Comparison of ENCODE assay signal across 37 mouse cellular contexts in genomic region chr7:45750162-45750561, GRCm38 (mm10). TPM values are rescaled to one million over a fixed set of nuclear protein-coding genes. Genes with fewer than 3 reads are reported as not detected.
A peak's percentile ranks its signal among the peaks of the same experiment; 100 is the strongest.
DNase-seq lines count a peak whose midpoint lies in the region; ATAC-seq lines count a peak whose summit lies in the region.
"Had no signal": no experiment of that assay in that cellular context is flagged by ENCODE, and none has a peak within 500 bp of the region (broad histone marks: within the 10 kb centered on the region; RNA-seq: fewer than 3 reads in every experiment).

No protein-coding gene starts in this region.

- H3K4me3 ChIP-seq in kidney, embryonic 14.5 days (ENCODE audit: low read length), result no peak overlapping the region
- no peak overlapping the region for H3K4me3 ChIP-seq in intestine, embryonic 16.5 days (ENCODE audit: low read length)
- H3K4me3 ChIP-seq in forebrain, embryonic 16.5 days (replicated peaks; ENCODE audit: low read length), result no peak overlapping the region
- H3K4me3 ChIP-seq in midbrain, embryonic 10.5 days, result no peak overlapping the region
- H3K4me3 ChIP-seq: embryonic facial prominence, embryonic 12.5 days; heart, embryonic 10.5 days; heart, embryonic 15.5 days; layer of hippocampus, adult 2 months; limb, embryonic 13.5 days; liver, embryonic 13.5 days; neural tube, embryonic 15.5 days had no signal

- H3K27me3 ChIP-seq in kidney, embryonic 14.5 days (ENCODE audit: control insufficient read depth, insufficient read depth, low read length), result no peaks in the 10 kb centered on the region
- no peaks in the 10 kb centered on the region for H3K27me3 ChIP-seq in intestine, embryonic 16.5 days (replicated peaks; ENCODE audit: control insufficient read depth, insufficient read depth, low read length)
- H3K27me3 ChIP-seq in forebrain, embryonic 16.5 days (replicated peaks; ENCODE audit: control insufficient read depth, insufficient read depth, low read length), result no peaks in the 10 kb centered on the region
- no peaks in the 10 kb centered on the region for H3K27me3 ChIP-seq in midbrain, embryonic 10.5 days (ENCODE audit: low read depth, poor library complexity, severe bottlenecking)
- H3K27me3 ChIP-seq: embryonic facial prominence, embryonic 12.5 days; heart, embryonic 15.5 days; limb, embryonic 13.5 days; liver, embryonic 13.5 days; neural tube, embryonic 15.5 days had no signal

- H3K27ac ChIP-seq in kidney, embryonic 14.5 days (ENCODE audit: low read depth, low read length), result no peak overlapping the region
- H3K27ac ChIP-seq in intestine, embryonic 16.5 days (ENCODE audit: low read length), result no peak overlapping the region
- H3K27ac ChIP-seq in forebrain, embryonic 16.5 days (ENCODE audit: low read length), result no peak overlapping the region
- no peak overlapping the region for H3K27ac ChIP-seq in midbrain, embryonic 10.5 days (replicated peaks)
- H3K27ac ChIP-seq: embryonic facial prominence, embryonic 12.5 days; heart, embryonic 10.5 days; heart, embryonic 15.5 days; layer of hippocampus, adult 2 months; limb, embryonic 13.5 days; liver, embryonic 13.5 days; neural tube, embryonic 15.5 days had no signal

- H3K36me3 ChIP-seq in kidney, embryonic 14.5 days (ENCODE audit: control insufficient read depth, insufficient read depth, low read length), result no peaks in the 10 kb centered on the region
- H3K36me3 ChIP-seq in intestine, embryonic 16.5 days (ENCODE audit: control insufficient read depth, insufficient read depth, low read length), result no peaks in the 10 kb centered on the region
- no peaks in the 10 kb centered on the region for H3K36me3 ChIP-seq in forebrain, embryonic 16.5 days (ENCODE audit: control insufficient read depth, insufficient read depth)
- H3K36me3 ChIP-seq in midbrain, embryonic 10.5 days, result no peaks in the 10 kb centered on the region
- H3K36me3 ChIP-seq: embryonic facial prominence, embryonic 12.5 days; heart, embryonic 10.5 days; heart, embryonic 15.5 days; limb, embryonic 13.5 days; liver, embryonic 13.5 days; neural tube, embryonic 15.5 days had no signal

- H3K4me2 ChIP-seq in kidney, embryonic 14.5 days (replicated peaks; ENCODE audit: low read depth, low read length), result no peak overlapping the region
- H3K4me2 ChIP-seq in intestine, embryonic 16.5 days (ENCODE audit: low read depth, low read length), result no peak overlapping the region
- H3K4me2 ChIP-seq in forebrain, embryonic 16.5 days (ENCODE audit: low read length), result no peak overlapping the region
- H3K4me2 ChIP-seq: embryonic facial prominence, embryonic 12.5 days; heart, embryonic 15.5 days; liver, embryonic 13.5 days; neural tube, embryonic 15.5 days had no signal

- no peak overlapping the region for H3K9ac ChIP-seq in kidney, embryonic 14.5 days (ENCODE audit: low read depth, low read length)
- no peak overlapping the region for H3K9ac ChIP-seq in intestine, embryonic 16.5 days (ENCODE audit: low read depth, low read length)
- H3K9ac ChIP-seq in forebrain, embryonic 16.5 days (replicated peaks; ENCODE audit: low read depth, low read length), result no peak overlapping the region
- H3K9ac ChIP-seq: embryonic facial prominence, embryonic 12.5 days; heart, embryonic 15.5 days; limb, embryonic 13.5 days; liver, embryonic 13.5 days; neural tube, embryonic 15.5 days had no signal

- H3K9me3 ChIP-seq in kidney, embryonic 14.5 days (ENCODE audit: control insufficient read depth, low read length), result peaks cover 4% of the 10 kb centered on the region; the same call in 1 of the 2 replicates
- H3K9me3 ChIP-seq in intestine, embryonic 16.5 days (ENCODE audit: control insufficient read depth, low read length), result no peaks in the 10 kb centered on the region; the same call in 1 of the 2 replicates
- H3K9me3 ChIP-seq in forebrain, embryonic 16.5 days (ENCODE audit: control insufficient read depth, low read length), result no peaks in the 10 kb centered on the region
- peaks cover 8% of the 10 kb centered on the region; the same call in 1 of the 2 replicates for H3K9me3 ChIP-seq in midbrain, embryonic 10.5 days (replicated peaks)
- H3K9me3 ChIP-seq: heart, embryonic 15.5 days; liver, embryonic 13.5 days; neural tube, embryonic 15.5 days had no signal

- H3K4me1 ChIP-seq in kidney, embryonic 14.5 days (ENCODE audit: control insufficient read depth, insufficient read depth, low read length), result peaks cover 8% of the 10 kb centered on the region
- H3K4me1 ChIP-seq in intestine, embryonic 16.5 days (ENCODE audit: control insufficient read depth, insufficient read depth, low read length), result peaks cover 12% of the 10 kb centered on the region
- peaks cover 4% of the 10 kb centered on the region for H3K4me1 ChIP-seq in forebrain, embryonic 16.5 days (replicated peaks; ENCODE audit: control insufficient read depth, insufficient read depth, low read length)
- peaks cover 7% of the 10 kb centered on the region; the same call in 1 of the 2 replicates for H3K4me1 ChIP-seq in midbrain, embryonic 10.5 days

- no peak for ATAC-seq in kidney, embryonic 14.5 days (ENCODE audit: low FRiP score, low TSS enrichment)
- peak; percentile 23; the same call in 1 of the 2 replicates for ATAC-seq in intestine, embryonic 16.5 days
- ATAC-seq in forebrain, embryonic 16.5 days, result no peak
- ATAC-seq: forebrain, embryonic 14.5 days; hindbrain, embryonic 16.5 days; lung, postnatal 0 days had no signal

- 66% methylated on average over 9 of the region's 9 CpGs for WGBS in kidney, embryonic 14.5 days
- 51% methylated on average over 9 of the region's 9 CpGs for WGBS in intestine, embryonic 16.5 days
- 74% methylated on average over 9 of the region's 9 CpGs for WGBS in forebrain, embryonic 16.5 days
- 82% methylated on average over 9 of the region's 9 CpGs for WGBS in midbrain, embryonic 10.5 days

- peak; percentile 30 for DNase-seq in kidney, adult 18-20 months
- DNase-seq in kidney, postnatal 14 days, result peak; percentile 44
- no peak for DNase-seq in layer of hippocampus, postnatal 25 days (ENCODE audit: extremely low spot score in 1 of 2, low spot score in 1 of 2)
- no peak for DNase-seq in midbrain, embryonic 10.5 days (ENCODE audit: low spot score)
- DNase-seq: adrenal gland, postnatal 14 days; cerebellum, adult 11 months; cerebellum, adult 9-10 months; cerebellum, postnatal 36 days; embryo, embryonic 11 days; gastrocnemius, postnatal 25 days; heart, adult 11 months; liver, embryonic 13.5 days; lung, adult 18-20 months; lung, postnatal 4 days; midbrain, embryonic 14.5 days; right cerebral cortex, postnatal 25 days had no signal

RNA-seq across cellular contexts. Expression of gene Spaca4, which starts 24.5 kb away (rescaled TPM):
- 0.29 TPM in 1 of 2 replicates, not detected in the other for polyA plus RNA-seq in kidney, embryonic 14.5 days (2014; fragmentation: Nextera tagmentation; extraction: Ambion mirVana)
- 0.86 and 1.0 TPM in 2 replicates for polyA plus RNA-seq in intestine, embryonic 16.5 days (2015; fragmentation: Nextera tagmentation; extraction: Ambion mirVana)
- polyA plus RNA-seq in forebrain, embryonic 16.5 days (2015; fragmentation: Nextera tagmentation; extraction: Ambion mirVana), result not detected in 2 replicates
- total RNA-seq in layer of hippocampus, postnatal 25 days (2021), result not detected
- polyA plus RNA-seq in midbrain, embryonic 10.5 days (2016; fragmentation: Nextera tagmentation; extraction: Ambion mirVana), result not detected in 2 replicates
- total RNA-seq: adrenal gland, postnatal 14 days; gastrocnemius, adult 18-20 months; gastrocnemius, postnatal 25 days; heart, postnatal 25 days; layer of hippocampus, adult 2 months; layer of hippocampus, postnatal 14 days; left cerebral cortex, adult 8-10 months; left cerebral cortex, postnatal 36 days; MEL had no signal
- polyA plus RNA-seq: embryonic facial prominence, embryonic 12.5 days; forebrain, embryonic 14.5 days; frontal cortex, adult 2 months; heart, embryonic 10.5 days; heart, embryonic 15.5 days; hindbrain, embryonic 11.5 days; hindbrain, embryonic 16.5 days; limb, embryonic 13.5 days; liver, embryonic 13.5 days; lung, postnatal 0 days; midbrain, embryonic 14.5 days; neural tube, embryonic 15.5 days; spleen, adult 2 months had no signal

RNA-seq across cellular contexts. Expression of gene Fam83e, which starts 29.1 kb away (rescaled TPM):
- 1.2 and 2.1 TPM in 2 replicates for polyA plus RNA-seq in kidney, embryonic 14.5 days (2014; fragmentation: Nextera tagmentation; extraction: Ambion mirVana)
- 30.9 and 34.2 TPM in 2 replicates for polyA plus RNA-seq in intestine, embryonic 16.5 days (2015; fragmentation: Nextera tagmentation; extraction: Ambion mirVana)
- 0.60 and 1.1 TPM in 2 replicates for polyA plus RNA-seq in forebrain, embryonic 16.5 days (2015; fragmentation: Nextera tagmentation; extraction: Ambion mirVana)
- under 1 TPM; 0.12 to 0.21 TPM for total RNA-seq in layer of hippocampus, postnatal 25 days (2021)
- polyA plus RNA-seq in midbrain, embryonic 10.5 days (2016; fragmentation: Nextera tagmentation; extraction: Ambion mirVana), result 1.7 and 2.0 TPM in 2 replicates
- total RNA-seq: left cerebral cortex, postnatal 36 days had no signal

RNA-seq across cellular contexts. Expression of gene Sphk2, which starts 32.4 kb away (rescaled TPM):
- polyA plus RNA-seq in kidney, embryonic 14.5 days (2014; fragmentation: Nextera tagmentation; extraction: Ambion mirVana), result 16.8 and 23.9 TPM in 2 replicates
- 55.6 and 59.2 TPM in 2 replicates for polyA plus RNA-seq in intestine, embryonic 16.5 days (2015; fragmentation: Nextera tagmentation; extraction: Ambion mirVana)
- polyA plus RNA-seq in forebrain, embryonic 16.5 days (2015; fragmentation: Nextera tagmentation; extraction: Ambion mirVana), result 29.9 and 31.1 TPM in 2 replicates
- total RNA-seq in layer of hippocampus, postnatal 25 days (2021), result 10 to 100 TPM; 33.7 to 34.7 TPM
- polyA plus RNA-seq in midbrain, embryonic 10.5 days (2016; fragmentation: Nextera tagmentation; extraction: Ambion mirVana), result 32.3 and 32.8 TPM in 2 replicates

RNA-seq across cellular contexts. Expression of gene Lmtk3, which starts 33.4 kb away (rescaled TPM):
- 2.8 and 4.2 TPM in 2 replicates for polyA plus RNA-seq in kidney, embryonic 14.5 days (2014; fragmentation: Nextera tagmentation; extraction: Ambion mirVana)
- 0.47 and 0.51 TPM in 2 replicates for polyA plus RNA-seq in intestine, embryonic 16.5 days (2015; fragmentation: Nextera tagmentation; extraction: Ambion mirVana)
- polyA plus RNA-seq in forebrain, embryonic 16.5 days (2015; fragmentation: Nextera tagmentation; extraction: Ambion mirVana), result 18.9 and 26.4 TPM in 2 replicates
- total RNA-seq in layer of hippocampus, postnatal 25 days (2021), result 100 to 1,000 TPM; 256 to 314 TPM
- 2.3 and 3.3 TPM in 2 replicates for polyA plus RNA-seq in midbrain, embryonic 10.5 days (2016; fragmentation: Nextera tagmentation; extraction: Ambion mirVana)
- total RNA-seq: gastrocnemius, adult 18-20 months had no signal
- polyA plus RNA-seq: heart, embryonic 15.5 days; liver, embryonic 13.5 days had no signal

RNA-seq across cellular contexts. Expression of gene Sult2b1, which starts 34.3 kb away (rescaled TPM):
- 3.2 and 3.8 TPM in 2 replicates for polyA plus RNA-seq in kidney, embryonic 14.5 days (2014; fragmentation: Nextera tagmentation; extraction: Ambion mirVana)
- 3.9 and 4.8 TPM in 2 replicates for polyA plus RNA-seq in intestine, embryonic 16.5 days (2015; fragmentation: Nextera tagmentation; extraction: Ambion mirVana)
- 5.5 and 7.1 TPM in 2 replicates for polyA plus RNA-seq in forebrain, embryonic 16.5 days (2015; fragmentation: Nextera tagmentation; extraction: Ambion mirVana)
- total RNA-seq in layer of hippocampus, postnatal 25 days (2021), result 1 to 10 TPM; 6.8 to 9.1 TPM
- polyA plus RNA-seq in midbrain, embryonic 10.5 days (2016; fragmentation: Nextera tagmentation; extraction: Ambion mirVana), result 1.1 and 1.5 TPM in 2 replicates
- total RNA-seq: gastrocnemius, adult 18-20 months; gastrocnemius, postnatal 25 days; heart, postnatal 25 days had no signal

Comparison
In these comparisons a context has a peak if more than half of its experiments do, and no peak if none do; other contexts are left out.
1. DNase-seq: peak in kidney, adult 18-20 months (single experiment) and kidney, postnatal 14 days (single experiment); none in layer of hippocampus, postnatal 25 days (0 of 2) and midbrain, embryonic 10.5 days (single experiment).
2. RNA of gene Fam83e, which starts 29.1 kb away (polyA plus RNA-seq): 30.9 to 34.2 TPM in intestine, embryonic 16.5 days; 1.7 to 2.0 TPM in midbrain, embryonic 10.5 days, 1.2 to 2.1 TPM in kidney, embryonic 14.5 days and 0.60 to 1.1 TPM in forebrain, embryonic 16.5 days; every median in the first group is over 10 times any median in the second.